Mouse (Mus musculus): ENCODE measurements at regions not wholly inside any gene's neighbourhood (a gene's known extent, or its start where the extent isn't known, plus 50 kb on each side); places are given as distances from the start of the nearest gene placed in this dataset.
A peak's percentile ranks its signal among the peaks of the same experiment; 100 is the strongest.
"Not testable (repeated sequence)": the region's sequence is repeated elsewhere in the genome, so short reads cannot be mapped to it uniquely, and the experiment has no call there.

- no peak for DNase-seq
- intact Hi-C loops (cut with DNase I) = loop anchor here (5.0 to 10.0 kb wide), 4 partner anchors 128 to 1918 kb away; partner anchors contain the start of gene Zfp788
Observed at GRCm38 (mm10) chr7:39716340-39717150, 199.0 kb downstream of the Zfp619 start.

- DNase-seq = no peak
- intact Hi-C loops (cut with DNase I) = no loop called here
Observed at GRCm38 (mm10) chr7:39727935-39728557, 210.5 kb downstream of the Zfp619 start.

- intact Hi-C loops (cut with DNase I) = no loop called here
- DNase-seq = no peak
Observed at GRCm38 (mm10) chr7:39728930-39729329, 211.4 kb downstream of the Zfp619 start.

- intact Hi-C loops (cut with DNase I) = no loop called here
- DNase-seq = no peak
Observed at GRCm38 (mm10) chr7:39729723-39730122, 212.2 kb downstream of the Zfp619 start.

- intact Hi-C loops (cut with DNase I) = no loop called here
- DNase-seq = no peak
Observed at GRCm38 (mm10) chr7:39732790-39733189, 215.2 kb downstream of the Zfp619 start.

- intact Hi-C loops (cut with DNase I) = not testable (repeated sequence)
Observed at GRCm38 (mm10) chr7:39748395-39748794, 230.8 kb downstream of the Zfp619 start.

GRCm38 (mm10) chr7:39750448-39750847 is 232.9 kb downstream of the Zfp619 start:
- intact Hi-C loops (cut with DNase I) = no loop called here
- no peak for DNase-seq

More at GRCm38 (mm10) chr7:39748395-39748794, 230.8 kb downstream of the Zfp619 start:
- DNase-seq = not testable (repeated sequence)

- intact Hi-C loops (cut with DNase I) = no loop called here
- no peak for DNase-seq
Observed at GRCm38 (mm10) chr7:39764366-39764765, 246.8 kb downstream of the Zfp619 start.

GRCm38 (mm10) chr7:39765094-39765493 is 247.5 kb downstream of the Zfp619 start:
- no peak for DNase-seq
- intact Hi-C loops (cut with DNase I) = no loop called here

GRCm38 (mm10) chr7:39773291-39773690 is 255.7 kb downstream of the Zfp619 start:
- intact Hi-C loops (cut with DNase I) = no loop called here
- no peak for DNase-seq

- intact Hi-C loops (cut with DNase I) = no loop called here
- DNase-seq = no peak
Observed at GRCm38 (mm10) chr7:39789321-39789720, 271.8 kb downstream of the Zfp619 start.

- intact Hi-C loops (cut with DNase I) = no loop called here
- no peak for DNase-seq
Observed at GRCm38 (mm10) chr7:39789880-39790279, 272.3 kb downstream of the Zfp619 start.

GRCm38 (mm10) chr7:39794751-39795150 is 277.2 kb downstream of the Zfp619 start:
- intact Hi-C loops (cut with DNase I) = no loop called here
- no peak for DNase-seq

GRCm38 (mm10) chr7:39804276-39804675 is 286.7 kb downstream of the Zfp619 start:
- intact Hi-C loops (cut with DNase I) = no loop called here
- DNase-seq = no peak

- intact Hi-C loops (cut with DNase I) = no loop called here
- DNase-seq = no peak
Observed at GRCm38 (mm10) chr7:39818036-39818435, 300.5 kb downstream of the Zfp619 start.

- intact Hi-C loops (cut with DNase I) = no loop called here
- no peak for DNase-seq
Observed at GRCm38 (mm10) chr7:39822550-39823178, 305.1 kb downstream of the Zfp619 start.

GRCm38 (mm10) chr7:39828378-39828777 is 310.8 kb downstream of the Zfp619 start:
- intact Hi-C loops (cut with DNase I) = no loop called here
- no peak for DNase-seq

- intact Hi-C loops (cut with DNase I) = no loop called here
- DNase-seq = no peak
Observed at GRCm38 (mm10) chr7:39830831-39831230, 313.3 kb downstream of the Zfp619 start.

- intact Hi-C loops (cut with DNase I) = loop anchor here (10.0 kb wide), 2 partner anchors 127 to 1653 kb away; partner anchors contain the start of genes AW146154 and Gm20449
- no peak for DNase-seq
Observed at GRCm38 (mm10) chr7:39841988-39842387, 324.4 kb downstream of the Zfp619 start.

GRCm38 (mm10) chr7:39847914-39848782 is 330.6 kb downstream of the Zfp619 start:
- intact Hi-C loops (cut with DNase I) = loop anchor here (2.0 to 10.0 kb wide), 4 partner anchors 133 to 1647 kb away; partner anchors contain the start of genes AW146154 and Gm20449
- peak; percentile 26 for DNase-seq

Data from left cerebral cortex, postnatal 4 days (tissue).